9 mouse cellular contexts compared by ENCODE assay signal in genomic region chr4:62619232-62619964, GRCm38 (mm10). TPM values are rescaled to one million over a fixed set of nuclear protein-coding genes. Genes with fewer than 3 reads are reported as not detected.
DNase-seq lines count a peak whose midpoint lies in the region; ATAC-seq and TF ChIP-seq lines count a peak whose summit lies in the region.
"Had no signal": no experiment of that assay in that cellular context is flagged by ENCODE, and none has a peak within 500 bp of the region (broad histone marks: within the 10 kb centered on the region; RNA-seq: fewer than 3 reads in every experiment).

No protein-coding gene starts in this region.

- H3K4me2 ChIP-seq in heart, postnatal 0 days (ENCODE audit: low read depth, low read length) = peak overlapping the region; percentile 51

- peak overlapping the region; percentile 62 for H3K9ac ChIP-seq in heart, postnatal 0 days (replicated peaks; ENCODE audit: low read depth, low read length)

- TF ChIP-seq POLR2A in cerebellum, adult 2 months (IDR thresholded peaks at IDR 0.05; ENCODE audit: borderline replicate concordance, insufficient read depth, low read length) = no peak
- 0 out of 2 replicates have a peak, but pooled peaks have one; percentile 9 for TF ChIP-seq POLR2A in cortical plate, adult 2 months (IDR thresholded peaks at IDR 0.05; ENCODE audit: extremely low read depth, insufficient read depth, low read length)

- TF ChIP-seq CTCF in cerebellum, adult 2 months (IDR thresholded peaks at IDR 0.05; ENCODE audit: borderline replicate concordance, insufficient read depth, low read depth, low read length) = no peak
- no peak for TF ChIP-seq CTCF in cortical plate, adult 2 months (IDR thresholded peaks at IDR 0.05; ENCODE audit: extremely low read depth, insufficient read depth, low read length)
- TF ChIP-seq CTCF in heart, postnatal 0 days (IDR thresholded peaks at IDR 0.05; ENCODE audit: low read depth) = 0 out of 2 replicates have a peak, but pooled peaks have one; percentile 11

- no peaks in the 10 kb centered on the region for H3K27me3 ChIP-seq in cerebellum, adult 2 months (ENCODE audit: control insufficient read depth, insufficient read depth, low read length)
- H3K27me3 ChIP-seq in heart, postnatal 0 days (ENCODE audit: control insufficient read depth, insufficient read depth, low read length) = peaks cover 6% of the 10 kb centered on the region

- peak; percentile 88 for ATAC-seq in heart, postnatal 0 days (ENCODE audit: insufficient read depth, low read depth)

- H3K36me3 ChIP-seq in heart, postnatal 0 days (replicated peaks; ENCODE audit: control insufficient read depth, insufficient read depth, low read length) = no peaks in the 10 kb centered on the region

- peaks cover 40% of the 10 kb centered on the region for H3K4me1 ChIP-seq in cerebellum, adult 2 months (ENCODE audit: control insufficient read depth, insufficient read depth, low read length)
- H3K4me1 ChIP-seq in cortical plate, adult 2 months (ENCODE audit: control insufficient read depth, insufficient read depth, low read length) = no peaks in the 10 kb centered on the region
- peaks cover 18% of the 10 kb centered on the region; the same call in 1 of the 2 replicates for H3K4me1 ChIP-seq in heart, postnatal 0 days (ENCODE audit: control insufficient read depth, insufficient read depth)

- H3K27ac ChIP-seq in cerebellum, adult 2 months (ENCODE audit: insufficient read depth, low read length) = 0 out of 2 replicates have a peak overlapping the region, but pooled peaks have one; percentile 24
- H3K27ac ChIP-seq in cortical plate, adult 2 months (ENCODE audit: insufficient read depth, low read length) = peak overlapping the region; percentile 85
- peak overlapping the region; percentile 90 for H3K27ac ChIP-seq in heart, postnatal 0 days (ENCODE audit: low read depth)

- DNase-seq in cerebellum, adult 2 months = no peak
- no peak for DNase-seq in cerebellum, adult 9-11 months
- DNase-seq in heart, postnatal 0 days (ENCODE audit: low spot score) = peak; percentile 79
- DNase-seq in kidney, postnatal 10 days = peak; percentile 81
- peak; percentile 86 for DNase-seq in lung, postnatal 25 days (ENCODE audit: low spot score)
- peak; percentile 46 for DNase-seq in thymus, postnatal 4 days
- no peak for DNase-seq in gastrocnemius, postnatal 4 days (ENCODE audit: low spot score in 2 of 2)

- no peak overlapping the region for H3K4me3 ChIP-seq in cerebellum, adult 2 months (replicated peaks; ENCODE audit: insufficient read depth, low read depth, low read length)
- H3K4me3 ChIP-seq in cortical plate, adult 2 months (ENCODE audit: insufficient read depth, low read length) = peak overlapping the region; percentile 39
- peak overlapping the region; percentile 39 for H3K4me3 ChIP-seq in heart, postnatal 0 days (ENCODE audit: low read depth, low read length)
- H3K4me3 ChIP-seq: erythroblast, embryonic 14.5 days had no signal

- H3K9me3 ChIP-seq in heart, postnatal 0 days (replicated peaks; ENCODE audit: control insufficient read depth, low read length) = no peaks in the 10 kb centered on the region

- peak; percentile 87 for TF ChIP-seq EP300 in heart, postnatal 0 days (IDR thresholded peaks at IDR 0.05; ENCODE audit: low read depth)

- 89% methylated on average over 16 of the region's 16 CpGs for WGBS in cerebellum, adult 2 months
- WGBS in heart, postnatal 0 days = 29% methylated on average over 16 of the region's 16 CpGs

RNA-seq across cellular contexts. Expression of gene Rgs3, which starts 59.8 kb away (rescaled TPM):
- 92.7 and 97.5 TPM in 2 replicates for polyA plus RNA-seq in cerebellum, adult 2 months (2012; rRNA removed)
- 35.7 and 40.2 TPM in 2 replicates for polyA plus RNA-seq in cortical plate, adult 2 months (2012; rRNA removed)
- 66.0 and 114 TPM in 2 replicates for total RNA-seq in heart, postnatal 0 days (2014; rRNA removed; ENCODE audit: low replicate concordance)
- 52.1 and 52.5 TPM in 2 replicates for polyA plus RNA-seq in heart, postnatal 0 days (2015; fragmentation: Nextera tagmentation; extraction: Ambion mirVana)
- total RNA-seq in gastrocnemius, postnatal 4 days (2021) = 10 to 100 TPM; 36.9 to 44.0 TPM

Comparison
In these comparisons a context has a peak if more than half of its experiments do, and no peak if none do; other contexts are left out.
1. DNase-seq: peak in heart, postnatal 0 days (single experiment), kidney, postnatal 10 days (single experiment), lung, postnatal 25 days (single experiment) and thymus, postnatal 4 days (single experiment); none in cerebellum, adult 2 months (0 of 2), cerebellum, adult 9-11 months (single experiment) and gastrocnemius, postnatal 4 days (0 of 2).
2. H3K27ac ChIP-seq: peak in every context shown above with its lines; median percentile 90 in heart, postnatal 0 days; 85 in cortical plate, adult 2 months; 24 in cerebellum, adult 2 months.